Mouse (Mus musculus): ENCODE results near the gene Idh3b. TPM values are rescaled to one million over a fixed set of nuclear protein-coding genes. Genes with fewer than 3 reads are reported as not detected.

The Idh3b gene
- polyA plus RNA-seq, 1 experiment, result 144 TPM

GRCm38 (mm10) chr2:130296134-130296745, 11.9 kb upstream of the Idh3b start:
- H3ac ChIP-seq (ENCODE audit: control insufficient read depth, insufficient read length, low read depth), result no peak overlapping the region
- H3K27me3 ChIP-seq (ENCODE audit: control insufficient read depth, insufficient read depth, insufficient read length), result peaks cover 18% of the 10 kb centered on the region
- TF ChIP-seq MYOG (IDR thresholded peaks at IDR 0.05; ENCODE audit: control insufficient read depth, extremely low read depth, insufficient read length) (no peak), CTCF (IDR thresholded peaks at IDR 0.05; ENCODE audit: control insufficient read depth, insufficient read depth, insufficient read length) (no peak), USF1 (IDR thresholded peaks at IDR 0.05; ENCODE audit: low read depth) (no peak), MAX (IDR thresholded peaks at IDR 0.05) (no peak), CEBPB (IDR thresholded peaks at IDR 0.05; ENCODE audit: low read depth) (no peak), MYOD1 (IDR thresholded peaks at IDR 0.05; ENCODE audit: control insufficient read depth, insufficient read length, low read depth) (no peak), FOSL1 (IDR thresholded peaks at IDR 0.05; ENCODE audit: insufficient read depth, low read length, poor library complexity, severe bottlenecking) (no peak)
- H3K79me2 ChIP-seq (ENCODE audit: control insufficient read depth, insufficient read depth), result no peaks in the 10 kb centered on the region
- no peak overlapping the region for H3K4me3 ChIP-seq (ENCODE audit: insufficient read depth, poor library complexity, severe bottlenecking)
- H3K36me3 ChIP-seq (ENCODE audit: control insufficient read depth, insufficient read depth), result no peaks in the 10 kb centered on the region
- no peaks in the 10 kb centered on the region for H3K79me3 ChIP-seq (ENCODE audit: low read depth)

- Histone ChIP-seq H3K27me3 (ENCODE audit: control insufficient read depth, insufficient read depth, insufficient read length) (peaks cover 18% of the 10 kb centered on the region), H3K4me3 (ENCODE audit: insufficient read depth, poor library complexity, severe bottlenecking) (peak overlapping the region; percentile 11), H3ac (ENCODE audit: control insufficient read depth, insufficient read length, low read depth) (peak overlapping the region; percentile 56), H3K79me2 (ENCODE audit: control insufficient read depth, insufficient read depth) (no peaks in the 10 kb centered on the region), H3K79me3 (ENCODE audit: low read depth) (no peaks in the 10 kb centered on the region), H3K36me3 (ENCODE audit: control insufficient read depth, insufficient read depth) (no peaks in the 10 kb centered on the region)
- TF ChIP-seq MYOD1 (IDR thresholded peaks at IDR 0.05; ENCODE audit: control insufficient read depth, insufficient read length, low read depth), result no peak
- no peak for TF ChIP-seq FOSL1 (IDR thresholded peaks at IDR 0.05; ENCODE audit: insufficient read depth, low read length, poor library complexity, severe bottlenecking)
- no peak for TF ChIP-seq CEBPB (IDR thresholded peaks at IDR 0.05; ENCODE audit: low read depth)
- TF ChIP-seq MAX (IDR thresholded peaks at IDR 0.05), result no peak
- TF ChIP-seq CTCF (IDR thresholded peaks at IDR 0.05; ENCODE audit: control insufficient read depth, insufficient read depth, insufficient read length), result no peak
- no peak for TF ChIP-seq MYOG (IDR thresholded peaks at IDR 0.05; ENCODE audit: control insufficient read depth, extremely low read depth, insufficient read length)
- TF ChIP-seq USF1 (IDR thresholded peaks at IDR 0.05; ENCODE audit: low read depth), result no peak
Measured at GRCm38 (mm10) chr2:130295331-130296133, 11.2 kb upstream of the Idh3b start.

- H3ac ChIP-seq (ENCODE audit: control insufficient read depth, insufficient read length, low read depth), result peak within 1 kb of the TSS; percentile 56
- H3K36me3 ChIP-seq (ENCODE audit: control insufficient read depth, insufficient read depth), result no peaks in the 10 kb centered on the region
- no peaks in the 10 kb centered on the region for H3K79me2 ChIP-seq (ENCODE audit: control insufficient read depth, insufficient read depth)
- peak within 1 kb of the TSS; percentile 11 for H3K4me3 ChIP-seq (ENCODE audit: insufficient read depth, poor library complexity, severe bottlenecking)
- no peaks in the 10 kb centered on the region for H3K79me3 ChIP-seq (ENCODE audit: low read depth)
- TF ChIP-seq CTCF (IDR thresholded peaks at IDR 0.05; ENCODE audit: control insufficient read depth, insufficient read depth, insufficient read length) (no peak), CEBPB (IDR thresholded peaks at IDR 0.05; ENCODE audit: low read depth) (no peak), USF1 (IDR thresholded peaks at IDR 0.05; ENCODE audit: low read depth) (no peak), MYOD1 (IDR thresholded peaks at IDR 0.05; ENCODE audit: control insufficient read depth, insufficient read length, low read depth) (no peak), MYOG (IDR thresholded peaks at IDR 0.05; ENCODE audit: control insufficient read depth, extremely low read depth, insufficient read length) (no peak)
- H3K27me3 ChIP-seq (ENCODE audit: control insufficient read depth, insufficient read depth, insufficient read length), result peaks cover 18% of the 10 kb centered on the region
Measured at GRCm38 (mm10) chr2:130294936-130295277, 10.6 kb upstream of the Idh3b start, which contains the start of gene Ebf4. TSS of gene Ebf4 (plus strand) at chr2:130295169.

- Histone ChIP-seq H3K27me3 (ENCODE audit: control insufficient read depth, insufficient read depth, insufficient read length) (peaks cover 18% of the 10 kb centered on the region), H3K36me3 (ENCODE audit: control insufficient read depth, insufficient read depth) (no peaks in the 10 kb centered on the region), H3K79me3 (ENCODE audit: low read depth) (no peaks in the 10 kb centered on the region), H3ac (ENCODE audit: control insufficient read depth, insufficient read length, low read depth) (peak overlapping the region; percentile 33), H3K4me3 (ENCODE audit: insufficient read depth, poor library complexity, severe bottlenecking) (no peak overlapping the region), H3K79me2 (ENCODE audit: control insufficient read depth, insufficient read depth) (no peaks in the 10 kb centered on the region)
- TF ChIP-seq USF1 (IDR thresholded peaks at IDR 0.05; ENCODE audit: low read depth) (no peak), MYOD1 (IDR thresholded peaks at IDR 0.05; ENCODE audit: control insufficient read depth, insufficient read length, low read depth) (no peak), MAX (IDR thresholded peaks at IDR 0.05) (no peak), CEBPB (IDR thresholded peaks at IDR 0.05; ENCODE audit: low read depth) (no peak), MYOG (IDR thresholded peaks at IDR 0.05; ENCODE audit: control insufficient read depth, extremely low read depth, insufficient read length) (no peak), FOSL1 (IDR thresholded peaks at IDR 0.05; ENCODE audit: insufficient read depth, low read length, poor library complexity, severe bottlenecking) (no peak), CTCF (IDR thresholded peaks at IDR 0.05; ENCODE audit: control insufficient read depth, insufficient read depth, insufficient read length) (no peak)
Measured at GRCm38 (mm10) chr2:130294218-130294935, 10.0 kb upstream of the Idh3b start.

- no peak overlapping the region for H3K4me3 ChIP-seq (ENCODE audit: insufficient read depth, poor library complexity, severe bottlenecking)
- no peaks in the 10 kb centered on the region for H3K36me3 ChIP-seq (ENCODE audit: control insufficient read depth, insufficient read depth)
- H3K79me2 ChIP-seq (ENCODE audit: control insufficient read depth, insufficient read depth), result no peaks in the 10 kb centered on the region
- no peaks in the 10 kb centered on the region for H3K79me3 ChIP-seq (ENCODE audit: low read depth)
- H3ac ChIP-seq (ENCODE audit: control insufficient read depth, insufficient read length, low read depth), result no peak overlapping the region
- peaks cover 18% of the 10 kb centered on the region for H3K27me3 ChIP-seq (ENCODE audit: control insufficient read depth, insufficient read depth, insufficient read length)
- TF ChIP-seq FOSL1 (IDR thresholded peaks at IDR 0.05; ENCODE audit: insufficient read depth, low read length, poor library complexity, severe bottlenecking), result no peak
- no peak for TF ChIP-seq MYOD1 (IDR thresholded peaks at IDR 0.05; ENCODE audit: control insufficient read depth, insufficient read length, low read depth)
- TF ChIP-seq CTCF (IDR thresholded peaks at IDR 0.05; ENCODE audit: control insufficient read depth, insufficient read depth, insufficient read length), result no peak
- no peak for TF ChIP-seq MYOG (IDR thresholded peaks at IDR 0.05; ENCODE audit: control insufficient read depth, extremely low read depth, insufficient read length)
- TF ChIP-seq MAX (IDR thresholded peaks at IDR 0.05), result no peak
- no peak for TF ChIP-seq USF1 (IDR thresholded peaks at IDR 0.05; ENCODE audit: low read depth)
- TF ChIP-seq CEBPB (IDR thresholded peaks at IDR 0.05; ENCODE audit: low read depth), result no peak
Measured at GRCm38 (mm10) chr2:130293486-130293885, 9.1 kb upstream of the Idh3b start.
